Mouse (Mus musculus) urinary bladder, adult 18-20 months (tissue): ENCODE results near the gene Dyrk4.
A peak's percentile ranks its signal among the peaks of the same experiment; 100 is the strongest.

Source experiments
- DNase-seq, 2 experiments: peaks; one replicate each; pipeline ENCODE4 v3.0.0; 2022; ENCODE audit warnings: low spot score in 2 of 2, mixed read lengths in 2 of 2

The Dyrk4 gene

GRCm38 (mm10) chr6:126921111-126921881 lies at the start of gene Dyrk4:
Gene Dyrk4 (minus strand): TSS chr6:126921839.
- DNase-seq: peak; percentile 3 to 29

- no peak for DNase-seq
Observed at GRCm38 (mm10) chr6:126966241-126967026, 44.8 kb upstream of the Dyrk4 start.

GRCm38 (mm10) chr6:126963426-126963825 lies 41.8 kb upstream of the Dyrk4 start:
- no peak for DNase-seq

- DNase-seq: no peak
Observed at GRCm38 (mm10) chr6:126962709-126963108, 41.1 kb upstream of the Dyrk4 start.

GRCm38 (mm10) chr6:126961371-126962018 lies 39.9 kb upstream of the Dyrk4 start:
- no peak for DNase-seq

GRCm38 (mm10) chr6:126955734-126956133 lies 34.1 kb upstream of the Dyrk4 start:
- peak; percentile 27 to 55 for DNase-seq

GRCm38 (mm10) chr6:126948336-126948735 lies 26.7 kb upstream of the Dyrk4 start:
- DNase-seq: no peak

- DNase-seq: no peak
Observed at GRCm38 (mm10) chr6:126940451-126940850, 18.8 kb upstream of the Dyrk4 start.

GRCm38 (mm10) chr6:126939487-126940171 lies 18.0 kb upstream of the Dyrk4 start, which contains the start of the genes Rad51ap1 and D6Wsu163e:
Gene Rad51ap1 (minus strand): TSS chr6:126939587.
Gene D6Wsu163e (plus strand): TSS chr6:126939962.
- peak; percentile 79 to 90 for DNase-seq

GRCm38 (mm10) chr6:126938853-126939486 lies 17.3 kb upstream of the Dyrk4 start:
- DNase-seq: no peak

GRCm38 (mm10) chr6:126938047-126938446 lies 16.4 kb upstream of the Dyrk4 start:
- DNase-seq: no peak

- DNase-seq: no peak
Observed at GRCm38 (mm10) chr6:126932896-126933295, 11.3 kb upstream of the Dyrk4 start.

- DNase-seq: no peak
Observed at GRCm38 (mm10) chr6:126914928-126915327, 6.7 kb downstream of the Dyrk4 start.

- DNase-seq: no peak
Observed at GRCm38 (mm10) chr6:126910727-126911126, 10.9 kb downstream of the Dyrk4 start.

GRCm38 (mm10) chr6:126907876-126908275 lies 13.8 kb downstream of the Dyrk4 start:
- DNase-seq: no peak

GRCm38 (mm10) chr6:126907378-126907777 lies 14.3 kb downstream of the Dyrk4 start:
- DNase-seq: no peak

GRCm38 (mm10) chr6:126877118-126877517 lies 44.5 kb downstream of the Dyrk4 start:
- no peak for DNase-seq

GRCm38 (mm10) chr6:126852881-126853280 lies 68.8 kb downstream of the Dyrk4 start, which contains the start of gene Akap3:
Gene Akap3 (plus strand): TSS chr6:126853098.
- DNase-seq: no peak

- peak; percentile 91 to 95 for DNase-seq
Observed at GRCm38 (mm10) chr6:126848712-126849704, 72.6 kb downstream of the Dyrk4 start, which contains the start of gene Ndufa9. Gene Ndufa9 (minus strand): TSS chr6:126849136.

GRCm38 (mm10) chr6:126836628-126837027 lies 85.0 kb downstream of the Dyrk4 start:
- no peak for DNase-seq
